Mouse (Mus musculus) ES-Bruce4 (cell line): ENCODE measurements at regions not wholly inside any gene's neighbourhood (a gene's known extent, or its start where the extent isn't known, plus 50 kb on each side); places are given as distances from the start of the nearest gene placed in this dataset.

Source experiments
- H3K27ac ChIP-seq: 2 replicates; pipeline ENCODE4 v1.5.1; 2012; ENCODE audit warnings: low read length, inconsistent platforms; ENCODE audit not compliant: insufficient read depth
- H3K27me3 ChIP-seq: 2 replicates; pipeline ENCODE4 v1.6.1; 2012; ENCODE audit warnings: mild to moderate bottlenecking, low read length, inconsistent platforms; ENCODE audit not compliant: control insufficient read depth, poor library complexity, insufficient read depth, severe bottlenecking
- H3K36me3 ChIP-seq: 2 replicates; pipeline ENCODE4 v1.6.1; 2012; ENCODE audit warnings: inconsistent platforms, mild to moderate bottlenecking, low read length, moderate library complexity; ENCODE audit not compliant: control insufficient read depth, poor library complexity, insufficient read depth, severe bottlenecking
- H3K4me1 ChIP-seq: one replicate; pipeline ENCODE4 v1.8.1; 2011; ENCODE audit warnings: low read length; ENCODE audit not compliant: control insufficient read depth, insufficient read depth
- H3K4me3 ChIP-seq: 2 replicates; pipeline ENCODE4 v1.5.1; 2011; ENCODE audit warnings: low read depth, mild to moderate bottlenecking, low read length
- H3K9ac ChIP-seq: 2 replicates; pipeline ENCODE4 v1.6.1; 2012; ENCODE audit warnings: low read depth, mild to moderate bottlenecking, inconsistent platforms; ENCODE audit not compliant: poor library complexity, severe bottlenecking
- H3K9me3 ChIP-seq: replicated peaks from 2 replicates; pipeline ENCODE4 v1.6.1; 2012; ENCODE audit warnings: mild to moderate bottlenecking, low read length, inconsistent platforms; ENCODE audit not compliant: control insufficient read depth, poor library complexity, insufficient read depth, severe bottlenecking
- CTCF ChIP-seq: IDR thresholded peaks from one replicate; pipeline ENCODE4 v1.8.1; 2011; ENCODE audit warnings: low read depth, low read length
- EP300 ChIP-seq: IDR thresholded peaks from 2 replicates; pipeline ENCODE4 v1.6.1; 2011; ENCODE audit warnings: low read depth, low read length; ENCODE audit not compliant: insufficient read depth
- POLR2A ChIP-seq: IDR thresholded peaks from one replicate; pipeline ENCODE4 v1.8.1; 2011; ENCODE audit warnings: low read length; ENCODE audit not compliant: insufficient read depth

DNA sequence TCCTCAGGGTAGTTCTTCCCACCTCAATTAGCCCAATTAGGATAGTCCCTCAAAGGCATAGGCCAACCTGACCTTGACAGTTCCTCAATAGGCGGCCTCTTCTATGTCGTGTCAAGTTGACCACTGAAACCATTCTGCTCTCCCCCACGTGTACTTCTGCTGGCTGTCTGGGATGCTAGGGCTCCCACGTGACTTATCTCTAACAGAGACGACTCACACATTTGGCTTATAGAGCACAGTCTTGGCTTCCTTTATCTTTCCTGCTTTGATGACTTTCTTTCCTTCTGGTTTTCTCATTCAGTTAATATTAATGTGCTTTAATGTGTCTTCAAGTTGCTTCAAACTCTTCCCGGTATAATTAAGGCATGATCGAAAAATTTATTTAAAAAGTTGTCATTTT lies 284.0 kb upstream of the Gm5148 start:
- Histone ChIP-seq H3K27ac (no peak overlapping the region), H3K9ac (no peak overlapping the region), H3K4me1 (peaks cover 4% of the 10 kb centered on the region), H3K36me3 (no peaks in the 10 kb centered on the region), H3K9me3 (no peaks in the 10 kb centered on the region), H3K4me3 (no peak overlapping the region), H3K27me3 (no peaks in the 10 kb centered on the region)
- no peak for TF ChIP-seq POLR2A
- TF ChIP-seq CTCF, result no peak

DNA sequence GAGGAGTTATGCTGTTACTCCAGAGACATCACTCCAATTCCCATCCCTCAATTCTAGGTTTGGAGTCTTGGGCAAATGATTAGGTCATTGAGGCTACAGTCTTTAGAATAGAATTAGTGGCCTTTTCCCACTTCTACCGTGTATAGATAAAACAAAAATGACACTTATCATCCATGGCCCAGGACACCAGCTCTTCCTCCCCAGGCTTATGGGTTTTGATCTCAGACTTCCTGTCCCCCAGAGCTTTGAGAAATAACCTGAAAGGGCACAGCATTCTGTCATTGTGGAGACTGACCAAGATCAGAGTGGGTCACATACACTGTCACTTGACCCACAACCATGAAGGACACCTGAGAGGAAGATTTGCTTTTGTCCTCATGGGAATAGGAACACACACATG lies 283.3 kb upstream of the Gm5148 start:
- H3K27ac ChIP-seq, result no peak overlapping the region
- no peaks in the 10 kb centered on the region for H3K27me3 ChIP-seq
- no peak overlapping the region for H3K4me3 ChIP-seq
- H3K9ac ChIP-seq, result no peak overlapping the region
- H3K9me3 ChIP-seq, result no peaks in the 10 kb centered on the region
- H3K36me3 ChIP-seq, result no peaks in the 10 kb centered on the region
- H3K4me1 ChIP-seq, result peaks cover 4% of the 10 kb centered on the region
- no peak for TF ChIP-seq EP300
- TF ChIP-seq POLR2A, result no peak
- TF ChIP-seq CTCF, result no peak

DNA sequence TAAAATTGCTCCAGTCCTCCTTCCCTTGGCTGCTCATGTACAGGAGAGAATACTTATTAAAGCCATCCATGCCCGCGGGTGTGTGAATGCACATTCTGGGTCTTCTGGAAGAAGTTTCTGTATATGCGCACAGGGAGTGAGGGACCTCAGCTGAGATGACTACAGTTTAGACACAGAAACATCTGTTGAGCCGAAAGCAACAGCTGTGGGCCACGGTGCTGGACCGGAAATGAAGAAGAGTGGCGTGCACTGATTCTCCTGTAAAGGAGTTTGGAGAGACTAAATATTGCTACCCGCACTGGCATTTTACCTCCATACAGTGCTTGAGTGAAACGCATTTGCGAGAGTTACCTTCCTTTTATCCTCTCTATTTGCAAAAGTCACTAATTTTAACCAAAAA lies 278.0 kb upstream of the Gm5148 start:
- H3K9ac ChIP-seq, result no peak overlapping the region
- H3K27ac ChIP-seq, result no peak overlapping the region
- H3K4me1 ChIP-seq, result no peaks in the 10 kb centered on the region
- H3K9me3 ChIP-seq, result 0 out of 2 replicates have a peak, but pooled peaks cover 2% of the 10 kb centered on the region
- no peaks in the 10 kb centered on the region for H3K27me3 ChIP-seq
- no peak overlapping the region for H3K4me3 ChIP-seq
- no peaks in the 10 kb centered on the region for H3K36me3 ChIP-seq
- TF ChIP-seq CTCF, result no peak

DNA sequence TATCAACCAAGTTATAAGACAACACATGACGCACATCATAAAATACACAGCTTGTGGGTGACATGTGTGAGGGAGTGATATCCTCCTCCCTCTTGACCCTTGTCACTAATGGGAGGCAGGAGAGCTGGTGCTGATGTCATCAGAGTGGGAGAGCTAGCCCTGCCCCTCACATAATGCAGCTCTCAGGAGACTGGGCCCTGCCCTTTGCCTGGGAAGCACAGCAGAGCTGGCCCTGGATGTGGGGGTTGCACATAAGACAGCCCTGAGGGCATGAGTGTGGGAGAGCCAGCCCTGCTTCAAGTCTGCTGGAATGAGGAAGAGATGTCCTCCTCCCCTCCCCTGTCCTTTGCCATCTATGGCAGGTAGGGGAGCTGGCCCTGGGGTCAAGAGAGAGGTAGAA lies 275.5 kb upstream of the Gm5148 start:
- TF ChIP-seq CTCF (no peak), POLR2A (no peak)
- H3K9ac ChIP-seq, result no peak overlapping the region
- no peak overlapping the region for H3K27ac ChIP-seq
- H3K27me3 ChIP-seq, result no peaks in the 10 kb centered on the region
- H3K36me3 ChIP-seq, result no peaks in the 10 kb centered on the region
- 0 out of 2 replicates have a peak, but pooled peaks cover 2% of the 10 kb centered on the region for H3K9me3 ChIP-seq
- no peaks in the 10 kb centered on the region for H3K4me1 ChIP-seq
- no peak overlapping the region for H3K4me3 ChIP-seq

DNA sequence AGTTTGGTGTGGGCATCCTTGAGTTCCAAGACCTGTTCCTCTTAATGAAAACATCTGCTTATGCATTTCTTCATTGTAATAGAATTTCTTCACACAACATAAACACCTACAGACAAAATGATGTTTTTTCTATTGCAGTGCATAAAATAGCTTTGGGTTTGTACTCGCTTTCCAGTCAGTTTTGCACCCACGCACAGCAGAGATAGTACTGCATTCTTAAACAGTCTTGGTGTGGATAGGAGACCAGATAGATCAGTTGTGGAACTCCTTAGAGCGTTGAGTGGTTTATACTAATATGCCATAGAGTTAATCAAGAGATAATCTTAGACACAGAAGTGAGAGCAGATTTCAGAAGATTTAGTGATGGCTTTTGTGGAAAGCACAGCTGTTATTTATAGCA lies 273.7 kb upstream of the Gm5148 start:
- Histone ChIP-seq H3K27ac (no peak overlapping the region), H3K9ac (no peak overlapping the region), H3K36me3 (no peaks in the 10 kb centered on the region), H3K4me3 (no peak overlapping the region), H3K9me3 (0 out of 2 replicates have a peak, but pooled peaks cover 2% of the 10 kb centered on the region), H3K4me1 (no peaks in the 10 kb centered on the region), H3K27me3 (no peaks in the 10 kb centered on the region)
- no peak for TF ChIP-seq EP300
- TF ChIP-seq CTCF, result no peak
- TF ChIP-seq POLR2A, result no peak

DNA sequence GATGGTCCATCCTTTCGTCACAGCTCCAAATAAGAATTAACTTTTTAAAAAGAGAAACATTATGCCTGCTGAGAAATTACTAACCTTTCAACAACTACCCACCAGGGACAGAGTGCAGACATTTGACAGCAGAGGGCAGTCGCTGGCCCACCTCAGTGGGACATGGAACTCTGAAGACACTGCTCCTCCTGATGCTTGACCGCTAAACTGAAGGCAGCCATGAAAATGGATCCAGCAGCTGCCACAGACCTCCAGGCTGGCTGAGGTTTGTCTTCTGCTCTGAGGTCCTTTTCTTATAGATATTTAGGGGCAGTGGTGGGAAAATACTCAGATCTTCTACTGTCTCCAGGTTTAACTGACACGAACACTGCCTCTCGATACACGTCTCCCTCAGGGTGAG lies 265.7 kb upstream of the Gm5148 start:
- Histone ChIP-seq H3K27ac (no peak overlapping the region), H3K9ac (no peak overlapping the region), H3K9me3 (no peaks in the 10 kb centered on the region), H3K4me3 (no peak overlapping the region), H3K4me1 (no peaks in the 10 kb centered on the region), H3K27me3 (no peaks in the 10 kb centered on the region), H3K36me3 (no peaks in the 10 kb centered on the region)
- no peak for TF ChIP-seq POLR2A
- no peak for TF ChIP-seq EP300
- no peak for TF ChIP-seq CTCF
